Mouse (Mus musculus): ENCODE measurements around the gene Tmem40.

DNA sequence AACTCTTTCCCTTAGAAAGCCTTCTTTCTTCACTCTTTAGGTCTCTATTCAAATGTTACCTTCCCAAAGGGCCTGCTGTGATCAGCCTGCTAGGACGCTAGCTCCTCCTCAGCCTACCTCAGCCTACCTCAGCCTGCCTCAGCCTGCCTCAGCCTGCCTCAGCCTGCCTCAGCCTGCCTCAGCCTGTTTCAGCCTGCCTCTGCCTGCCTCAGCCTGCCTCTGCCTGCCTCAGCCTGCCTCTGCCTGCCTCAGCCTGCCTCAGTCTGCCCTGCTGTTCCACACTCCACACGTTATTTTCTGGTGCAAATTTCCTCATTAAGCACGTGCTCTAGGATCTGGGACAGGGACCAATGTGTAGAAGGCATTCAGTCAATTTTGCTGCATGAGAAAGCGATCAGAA is 2.1 kb downstream of the Tmem40 start:
- TF ChIP-seq POLR2A (IDR thresholded peaks at IDR 0.05; ENCODE audit: low read depth, low read length) (no peak), CTCF (conservative IDR thresholded peaks at IDR 0.05; ENCODE audit: insufficient read depth, insufficient read length, low read depth, low read length) (no peak)

Data from kidney, adult 2 months (tissue).